Mouse (Mus musculus): Measurements from ENCODE around the gene Alg5.
"Not testable (repeated sequence)": the region's sequence is repeated elsewhere in the genome, so short reads cannot be mapped to it uniquely, and the experiment has no call there.

Alg5 gene

GRCm38 (mm10) chr3:54737317-54737716, 2.0 kb downstream of the Alg5 start:
- no peak for DNase-seq (ENCODE audit: low spot score)

GRCm38 (mm10) chr3:54741965-54742364, 6.6 kb downstream of the Alg5 start:
- DNase-seq (ENCODE audit: low spot score), result no peak

GRCm38 (mm10) chr3:54745799-54746198, 10.5 kb downstream of the Alg5 start:
- no peak for DNase-seq (ENCODE audit: low spot score)

- DNase-seq (ENCODE audit: low spot score), result no peak
Measured at GRCm38 (mm10) chr3:54753411-54753810, 18.1 kb downstream of the Alg5 start.

GRCm38 (mm10) chr3:54755145-54756041, 20.1 kb downstream of the Alg5 start, which contains the start of gene Smad9:
Smad9 (plus strand) TSS chr3:54755582.
- DNase-seq (ENCODE audit: low spot score), result peak; percentile 57

GRCm38 (mm10) chr3:54756058-54756457, 20.7 kb downstream of the Alg5 start:
- peak; percentile 22 for DNase-seq (ENCODE audit: low spot score)

GRCm38 (mm10) chr3:54757446-54757845, 22.1 kb downstream of the Alg5 start:
- DNase-seq (ENCODE audit: low spot score), result no peak

- DNase-seq (ENCODE audit: low spot score), result no peak
Measured at GRCm38 (mm10) chr3:54759211-54759610, 23.9 kb downstream of the Alg5 start.

GRCm38 (mm10) chr3:54760321-54761115, 25.2 kb downstream of the Alg5 start:
- DNase-seq (ENCODE audit: low spot score), result no peak

GRCm38 (mm10) chr3:54761258-54761657, 25.9 kb downstream of the Alg5 start:
- DNase-seq (ENCODE audit: low spot score), result no peak

GRCm38 (mm10) chr3:54764418-54764817, 29.1 kb downstream of the Alg5 start:
- peak; percentile 45 for DNase-seq (ENCODE audit: low spot score)

- not testable (repeated sequence) for DNase-seq (ENCODE audit: low spot score)
Measured at GRCm38 (mm10) chr3:54765521-54765920, 30.2 kb downstream of the Alg5 start.

- DNase-seq (ENCODE audit: low spot score), result no peak
Measured at GRCm38 (mm10) chr3:54766034-54766433, 30.7 kb downstream of the Alg5 start.

GRCm38 (mm10) chr3:54766811-54767210, 31.5 kb downstream of the Alg5 start:
- DNase-seq (ENCODE audit: low spot score), result no peak

- no peak for DNase-seq (ENCODE audit: low spot score)
Measured at GRCm38 (mm10) chr3:54768592-54768991, 33.3 kb downstream of the Alg5 start.

GRCm38 (mm10) chr3:54769349-54770275, 34.3 kb downstream of the Alg5 start:
- DNase-seq (ENCODE audit: low spot score), result no peak

- no peak for DNase-seq (ENCODE audit: low spot score)
Measured at GRCm38 (mm10) chr3:54773613-54774012, 38.3 kb downstream of the Alg5 start.

- DNase-seq (ENCODE audit: low spot score), result no peak
Measured at GRCm38 (mm10) chr3:54775989-54776631, 40.8 kb downstream of the Alg5 start.

GRCm38 (mm10) chr3:54790601-54791000, 55.3 kb downstream of the Alg5 start:
- no peak for DNase-seq (ENCODE audit: low spot score)

GRCm38 (mm10) chr3:54791822-54792677, 56.7 kb downstream of the Alg5 start:
- no peak for DNase-seq (ENCODE audit: low spot score)

Measured in layer of hippocampus, adult 11-12 months (tissue).